Mouse (Mus musculus): ENCODE measurements around the gene Csrnp2.

Gene Csrnp2

DNA sequence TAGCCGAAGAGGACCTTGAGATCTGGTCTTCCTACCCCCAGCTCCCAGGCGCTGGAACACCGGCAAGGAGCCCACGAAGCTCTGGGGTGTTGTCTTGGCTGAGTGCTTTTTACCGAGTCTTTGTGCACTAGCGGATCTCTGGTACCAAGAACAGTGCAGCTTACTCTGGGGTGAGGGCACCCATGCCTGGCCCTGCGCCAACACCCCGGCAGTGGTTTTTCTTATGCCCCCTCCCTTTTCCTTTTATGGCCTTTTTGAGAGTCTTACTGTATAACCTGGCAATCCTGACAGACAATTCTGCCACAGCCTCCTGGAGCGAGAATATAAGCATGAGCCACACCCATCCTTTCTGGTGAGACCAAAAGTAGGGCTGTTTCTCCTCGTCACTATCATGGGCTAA lies 16.9 kb downstream of the Csrnp2 start:
- DNase-seq (ENCODE audit: low spot score in 2 of 2), result no peak

DNA sequence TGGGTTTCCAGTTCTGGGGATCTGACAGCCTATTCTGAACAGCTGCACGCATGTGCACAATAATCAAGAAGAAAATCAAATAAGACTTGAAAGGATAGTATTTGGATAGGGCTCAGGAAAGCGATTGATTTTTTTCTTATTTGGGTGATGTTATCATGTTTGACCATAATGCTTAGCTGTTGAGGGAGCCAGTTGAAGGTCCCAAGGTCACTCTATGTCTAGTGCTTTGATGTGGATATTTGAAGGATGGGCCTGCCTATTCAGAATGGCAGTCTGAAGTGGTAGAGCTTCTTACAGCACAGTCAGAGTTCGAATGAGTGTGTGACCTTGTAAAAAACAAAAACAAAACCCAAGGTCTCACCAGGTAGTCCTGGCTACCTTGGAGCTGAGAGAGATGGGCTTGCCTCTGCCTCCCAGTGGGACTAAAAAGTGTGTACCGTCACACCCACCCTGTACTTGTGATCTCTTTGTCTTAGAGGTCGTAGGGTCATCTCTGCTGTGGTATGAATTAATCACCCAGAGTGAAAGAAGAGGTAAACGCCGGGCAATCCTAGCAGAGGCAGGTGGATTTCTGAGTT lies 21.3 kb downstream of the Csrnp2 start:
- no peak for DNase-seq (ENCODE audit: low spot score in 2 of 2)

DNA sequence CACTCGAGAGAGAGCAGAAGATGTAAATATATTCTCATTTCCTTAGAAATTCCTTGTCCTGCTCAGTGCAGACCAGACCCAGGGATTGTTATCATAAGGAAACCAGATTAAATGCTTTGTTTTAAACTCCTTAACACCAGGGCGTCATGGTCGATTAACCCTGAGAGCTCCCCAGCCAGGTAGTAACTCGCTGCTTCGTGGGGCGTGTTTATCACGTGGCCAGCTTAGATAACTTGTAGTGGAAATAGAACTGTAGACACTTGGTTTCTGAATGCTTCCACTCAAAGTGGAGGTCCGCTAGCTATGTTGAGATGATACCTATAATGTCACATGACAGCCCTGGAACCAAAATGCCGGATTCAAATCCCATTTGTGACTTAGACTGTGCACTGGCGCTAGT lies 25.3 kb downstream of the Csrnp2 start:
- DNase-seq (ENCODE audit: low spot score in 2 of 2), result no peak

DNA sequence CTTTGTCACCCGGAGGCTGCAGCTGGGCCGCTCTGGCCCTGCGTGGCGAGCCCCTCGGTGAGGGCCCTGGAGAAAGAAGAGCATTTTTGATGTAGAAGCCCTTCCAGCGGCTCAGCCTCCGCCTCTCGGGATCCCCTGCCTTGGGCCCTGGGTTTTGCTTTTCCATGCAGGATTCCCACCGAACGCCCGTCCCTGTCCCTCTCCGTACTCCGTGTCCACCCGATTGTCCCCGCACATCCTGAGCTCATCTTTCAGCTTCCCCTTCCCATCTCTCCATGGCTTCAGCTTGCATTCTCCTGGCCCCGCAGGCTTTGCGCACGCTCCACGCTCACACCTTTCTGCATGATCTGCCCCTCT lies 26.1 kb downstream of the Csrnp2 start:
- no peak for DNase-seq (ENCODE audit: low spot score in 2 of 2)

DNA sequence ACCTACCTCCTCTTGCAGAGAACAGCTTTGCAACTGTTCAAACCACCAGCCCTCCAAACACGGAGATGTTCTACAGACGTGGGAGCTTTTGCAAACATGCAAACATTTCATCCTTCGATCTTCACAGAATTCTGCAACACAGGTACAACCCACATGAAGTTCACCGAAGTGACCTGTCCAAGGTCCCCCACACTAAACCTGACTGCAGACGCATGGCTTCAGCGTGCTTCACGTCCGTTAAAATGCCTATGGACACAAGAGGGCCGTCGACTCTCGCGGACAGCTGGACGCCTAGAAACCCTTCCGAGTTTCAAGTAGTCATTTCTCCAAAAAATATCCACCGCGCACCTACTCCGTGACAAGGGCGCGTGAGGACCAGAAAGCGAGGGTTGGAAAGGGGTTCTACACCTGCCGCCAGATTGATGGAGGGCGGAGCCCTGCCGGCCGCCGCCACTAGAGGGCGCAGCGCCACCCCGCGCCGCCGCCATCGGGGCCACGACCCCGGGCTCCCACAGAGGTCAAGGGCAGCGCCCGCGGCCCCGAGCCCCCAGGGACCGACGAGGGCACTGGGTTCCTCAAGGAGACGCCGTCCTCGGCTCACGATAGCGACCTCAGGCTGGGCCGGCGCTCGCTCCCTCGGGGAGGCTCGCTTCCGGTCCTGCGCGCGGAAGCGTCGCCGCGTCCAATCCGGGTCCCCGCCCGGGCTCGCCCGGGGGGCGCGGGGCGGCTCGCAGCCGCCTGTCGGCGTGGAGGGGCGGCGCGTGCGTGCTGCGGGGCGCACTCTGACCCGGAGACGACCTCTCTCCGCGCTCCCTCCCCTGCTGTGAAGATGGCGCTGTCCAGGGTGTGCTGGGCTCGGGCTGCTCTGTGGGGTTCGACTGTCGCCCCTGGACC lies 26.7 kb downstream of the Csrnp2 start, which contains the start of gene Letmd1:
Gene Letmd1, plus strand, starts transcription at position 729 of the 894 bp plus-strand sequence.
- peak; percentile 82 to 89 for DNase-seq (ENCODE audit: low spot score in 2 of 2)

DNA sequence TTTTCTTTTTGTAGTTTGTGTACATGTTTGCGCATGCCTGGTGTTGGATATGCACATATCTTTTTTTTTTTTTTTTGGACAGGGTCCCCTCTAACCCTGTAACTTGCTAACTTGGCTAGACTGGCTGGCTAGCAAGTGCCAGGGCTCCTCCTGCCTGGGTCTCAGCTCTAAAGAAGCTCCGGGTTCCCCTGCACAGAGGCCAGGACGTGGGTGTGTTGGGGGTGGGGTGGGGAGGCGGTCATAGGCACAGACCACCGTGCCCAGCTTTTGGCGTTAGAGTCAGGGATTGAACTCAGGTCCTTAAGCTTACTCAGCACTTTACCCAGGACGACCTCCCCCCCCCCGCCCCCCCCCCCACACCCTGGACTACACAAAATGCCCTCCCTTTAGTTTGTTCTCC lies 27.6 kb downstream of the Csrnp2 start:
- DNase-seq (ENCODE audit: low spot score in 2 of 2), result no peak

DNA sequence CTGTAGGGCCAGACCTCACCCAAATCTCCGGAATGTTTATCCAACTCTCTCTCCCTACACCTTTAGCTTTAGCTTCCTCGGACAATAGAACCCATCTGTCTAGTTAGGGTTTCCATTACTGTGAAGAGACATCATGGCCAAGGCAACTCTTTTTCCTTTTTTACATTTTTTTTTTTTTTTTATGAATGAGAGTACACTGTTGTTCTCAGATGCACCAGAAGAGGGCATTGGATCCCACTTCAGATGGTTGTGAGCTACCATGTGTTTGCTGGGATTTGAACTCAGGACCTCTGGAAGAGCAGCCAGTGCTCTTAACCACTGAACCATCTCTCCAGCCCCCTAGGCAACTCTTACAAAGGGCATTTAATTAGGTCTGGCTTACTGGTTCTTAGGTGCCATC lies 29.9 kb downstream of the Csrnp2 start:
- no peak for DNase-seq (ENCODE audit: low spot score in 2 of 2)

DNA sequence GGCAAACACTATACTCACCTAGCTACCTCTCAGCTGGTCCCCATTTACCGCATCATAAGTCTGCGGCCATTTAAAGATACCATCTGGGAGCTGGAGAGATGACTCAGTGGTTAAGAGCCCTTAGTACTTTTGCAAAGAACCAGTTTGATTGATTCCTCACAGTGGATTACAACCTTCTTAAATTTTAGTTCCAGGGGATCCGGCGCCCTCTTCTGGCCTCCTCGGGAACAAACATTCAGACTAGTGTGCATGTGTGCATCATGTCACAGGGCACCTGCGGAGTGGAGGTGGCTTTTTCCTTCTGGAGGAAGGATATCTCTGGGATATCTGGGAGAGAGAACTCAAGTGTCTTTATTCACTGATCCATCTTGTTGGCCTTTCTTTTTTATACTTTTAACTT lies 31.6 kb downstream of the Csrnp2 start:
- peak; percentile 59 to 77 for DNase-seq (ENCODE audit: low spot score in 2 of 2)

DNA sequence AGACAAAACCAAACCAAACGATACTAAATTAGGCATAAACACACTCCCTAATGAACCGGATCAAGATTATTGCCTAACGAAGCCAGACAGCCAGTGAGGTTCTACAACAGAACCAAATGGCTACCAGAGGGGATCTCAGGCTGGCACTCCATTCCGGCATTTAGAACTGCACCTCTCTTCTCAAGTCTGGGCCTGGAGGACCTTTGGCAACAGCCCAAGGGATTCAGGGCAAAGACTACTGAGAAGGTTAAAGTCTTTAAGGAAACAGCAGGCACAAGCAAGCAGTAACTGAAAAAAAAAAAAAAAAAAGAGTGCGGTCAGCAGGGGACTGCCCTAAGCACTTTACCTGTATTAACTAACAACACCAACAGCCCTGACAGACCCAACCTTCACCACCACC lies 33.2 kb downstream of the Csrnp2 start:
- DNase-seq (ENCODE audit: low spot score in 2 of 2), result no peak

DNA sequence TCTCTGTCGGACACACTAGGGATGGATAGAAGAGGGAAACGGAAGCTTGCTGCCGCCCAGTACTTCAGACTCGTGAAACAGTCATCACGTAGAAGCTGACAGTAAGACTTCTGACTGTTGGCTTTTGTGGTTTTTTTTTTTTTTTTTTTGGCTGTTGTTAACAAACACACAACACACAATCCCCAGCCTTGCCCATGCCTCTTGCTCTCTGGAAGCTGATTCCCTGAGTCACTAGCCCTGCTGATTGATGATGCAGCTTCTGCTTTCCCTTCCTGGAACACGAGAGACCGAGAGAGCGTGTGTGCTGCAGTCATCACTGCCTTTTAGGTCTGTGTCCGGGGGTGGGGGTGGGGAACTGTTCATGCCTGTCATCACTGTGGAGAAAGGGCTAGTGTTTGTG lies 33.6 kb downstream of the Csrnp2 start:
- no peak for DNase-seq (ENCODE audit: low spot score in 2 of 2)

DNA sequence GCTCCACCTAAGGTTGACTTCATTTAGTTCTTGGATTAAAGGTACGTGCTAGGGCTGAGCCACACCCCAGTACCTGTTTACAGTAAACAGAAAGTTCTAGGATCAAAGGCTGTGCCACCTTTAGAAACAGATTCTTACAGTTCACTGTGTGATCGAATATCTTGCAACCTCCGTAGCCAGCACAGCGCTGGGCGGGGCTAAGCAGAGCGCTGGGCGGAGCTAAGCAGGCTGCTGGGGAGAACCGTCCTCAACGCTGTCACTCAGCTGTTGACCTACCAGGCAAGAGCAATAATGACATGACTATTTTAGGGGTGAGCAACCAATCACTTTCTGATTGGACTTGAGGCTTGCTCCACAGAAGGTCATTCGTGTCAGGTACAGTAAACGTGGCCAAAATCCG lies 34.3 kb downstream of the Csrnp2 start:
- DNase-seq (ENCODE audit: low spot score in 2 of 2), result no peak

DNA sequence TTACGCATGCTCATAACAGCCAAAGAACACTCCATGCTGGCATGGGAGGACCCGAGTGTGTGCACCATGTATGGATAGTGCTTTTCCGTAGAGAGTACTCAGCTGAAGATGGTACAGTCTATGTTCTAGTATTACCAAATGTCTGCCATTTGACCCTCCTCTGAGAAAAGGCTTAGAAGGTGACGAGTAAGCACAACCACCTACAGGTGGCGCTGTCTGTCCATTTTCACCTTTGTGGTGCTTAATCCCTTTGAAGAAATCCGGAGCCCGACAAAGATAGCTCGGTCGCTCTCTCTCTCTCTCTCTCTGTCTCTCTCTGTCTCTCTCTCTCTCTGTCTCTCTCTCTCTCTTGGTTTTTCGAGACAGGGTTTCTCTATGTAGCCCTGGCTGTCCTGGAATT lies 37.2 kb downstream of the Csrnp2 start:
- peak in 1 of 2 experiments; percentile 52 for DNase-seq (ENCODE audit: low spot score in 2 of 2)

DNA sequence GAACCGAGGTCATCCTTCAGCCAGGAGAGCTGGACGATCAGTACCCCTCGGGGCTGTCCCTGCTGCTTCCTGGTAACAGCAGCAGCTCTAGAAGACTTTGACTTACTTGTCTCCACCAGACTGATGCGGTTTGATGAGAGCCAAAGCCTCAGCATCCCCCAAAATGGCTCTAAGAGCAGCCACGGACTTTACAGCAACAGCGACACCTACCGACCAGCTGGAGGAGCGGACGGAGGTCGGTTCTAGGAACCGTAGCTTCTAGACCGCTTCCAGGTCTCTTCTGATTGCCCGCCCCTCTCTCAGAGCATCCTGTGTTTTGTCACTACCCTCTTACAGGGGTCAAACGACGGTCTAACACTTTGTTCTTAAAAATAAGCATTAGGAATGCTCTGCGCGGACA lies 37.9 kb downstream of the Csrnp2 start:
- peak; percentile 55 to 76 for DNase-seq (ENCODE audit: low spot score in 2 of 2)

DNA sequence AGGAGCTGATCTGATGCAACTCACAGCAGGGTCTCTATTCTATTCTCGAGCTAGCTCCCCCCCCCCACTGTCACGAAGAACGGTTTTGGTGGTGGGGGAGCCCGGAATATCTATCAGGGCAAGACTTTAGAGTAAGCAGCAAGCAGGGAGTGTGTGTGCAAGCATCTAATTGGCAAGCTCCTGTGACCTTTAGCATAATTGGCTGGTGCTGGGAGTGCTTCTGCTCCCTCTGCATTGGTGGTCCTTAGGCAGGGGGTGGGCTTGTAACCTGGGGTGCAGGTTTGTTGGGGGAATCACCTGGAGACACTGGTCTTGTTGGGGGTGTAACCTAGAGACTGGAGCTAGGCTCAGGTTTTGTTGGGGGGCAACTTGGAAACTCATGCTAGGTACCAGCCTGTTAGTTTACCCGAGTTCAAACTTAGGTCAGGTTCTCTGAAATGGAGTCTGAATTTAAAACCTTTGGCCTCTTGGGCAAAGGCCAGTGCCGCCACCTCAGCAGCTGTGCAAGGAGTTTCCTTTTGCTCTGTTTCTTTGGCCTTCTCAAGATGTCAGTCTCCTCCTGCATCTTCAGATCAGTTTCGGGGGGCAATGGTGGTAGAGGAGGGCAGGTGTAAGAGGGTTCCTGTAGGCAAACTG lies 38.8 kb downstream of the Csrnp2 start:
- no peak for DNase-seq (ENCODE audit: low spot score in 2 of 2)

DNA sequence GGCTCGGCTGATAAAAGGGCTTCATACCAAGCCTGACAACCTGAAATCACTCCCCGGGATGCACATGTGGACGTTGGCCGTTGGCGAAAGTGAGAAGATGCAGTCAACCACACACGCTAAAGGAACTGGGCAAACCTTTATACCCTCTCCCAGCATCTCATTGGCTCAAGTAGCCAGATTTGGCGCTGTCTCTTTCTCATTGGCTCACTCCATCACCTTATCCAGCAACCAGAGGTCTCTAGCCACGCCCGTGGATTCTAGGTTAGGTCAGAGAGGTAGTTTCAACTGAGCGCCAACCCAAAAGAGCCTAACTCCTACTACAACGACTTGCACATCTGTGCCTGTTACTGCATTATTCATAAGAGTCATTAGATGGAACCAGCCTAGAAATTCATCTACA lies 42.8 kb downstream of the Csrnp2 start:
- no peak for DNase-seq (ENCODE audit: low spot score in 2 of 2)

DNA sequence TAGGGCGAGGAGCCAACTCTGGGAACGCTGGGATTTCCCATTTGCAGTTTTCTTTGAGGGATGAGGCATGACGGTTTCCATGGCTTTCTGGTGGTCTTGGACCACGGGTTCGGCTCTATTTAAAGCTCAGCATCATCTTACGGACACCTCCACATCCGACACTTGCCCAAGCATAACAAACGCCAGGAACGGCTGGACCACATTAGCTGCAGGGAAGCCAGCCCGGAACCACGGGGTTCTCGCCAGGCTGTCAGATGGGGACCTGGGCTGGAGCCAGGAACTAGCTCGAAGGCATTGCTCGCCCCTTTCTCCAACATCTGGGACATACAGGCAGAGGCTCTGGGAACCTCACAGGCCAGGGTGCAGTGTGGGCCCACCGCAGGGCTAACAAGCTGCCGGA lies 44.0 kb downstream of the Csrnp2 start:
- peak; percentile 37 to 69 for DNase-seq (ENCODE audit: low spot score in 2 of 2)

DNA sequence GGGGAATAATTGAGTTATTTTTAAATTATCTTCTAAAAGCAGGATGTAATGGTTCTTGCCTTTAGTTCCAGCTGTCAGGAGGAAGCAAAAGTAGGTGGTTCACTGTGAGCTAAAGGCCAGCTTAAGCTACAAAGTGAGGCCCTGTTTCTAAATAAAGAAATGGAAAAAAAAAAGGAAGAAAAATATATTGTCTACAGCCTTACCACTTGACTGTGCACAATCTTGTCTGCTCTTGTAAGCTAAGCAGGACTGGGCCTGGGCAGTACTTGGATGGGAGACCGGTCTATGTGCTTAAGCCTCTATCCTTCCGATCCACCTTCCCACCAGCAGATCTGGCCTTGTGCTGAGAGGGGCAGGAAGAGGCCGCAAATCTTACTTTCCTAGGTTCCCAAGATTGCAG lies 45.8 kb downstream of the Csrnp2 start:
- no peak for DNase-seq (ENCODE audit: low spot score in 2 of 2)

DNA sequence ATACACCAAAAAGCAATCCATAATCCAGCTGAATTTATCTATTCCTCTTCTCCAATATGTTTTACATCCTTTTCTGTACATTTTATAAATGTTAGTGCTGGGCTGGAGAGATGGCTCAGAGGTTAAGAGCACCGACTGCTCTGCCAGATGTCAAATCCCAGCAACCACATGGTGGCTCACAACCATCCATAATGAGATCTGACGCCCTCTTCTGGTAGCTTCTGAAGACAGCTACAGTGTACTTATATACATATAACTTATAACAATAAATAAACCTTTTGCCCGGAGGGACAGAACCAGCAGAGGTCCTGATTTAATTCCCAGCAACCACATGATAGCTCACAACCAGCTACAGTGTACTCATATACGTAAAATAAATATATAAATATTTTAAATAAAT lies 46.7 kb downstream of the Csrnp2 start:
- no peak for DNase-seq (ENCODE audit: low spot score in 2 of 2)

DNA sequence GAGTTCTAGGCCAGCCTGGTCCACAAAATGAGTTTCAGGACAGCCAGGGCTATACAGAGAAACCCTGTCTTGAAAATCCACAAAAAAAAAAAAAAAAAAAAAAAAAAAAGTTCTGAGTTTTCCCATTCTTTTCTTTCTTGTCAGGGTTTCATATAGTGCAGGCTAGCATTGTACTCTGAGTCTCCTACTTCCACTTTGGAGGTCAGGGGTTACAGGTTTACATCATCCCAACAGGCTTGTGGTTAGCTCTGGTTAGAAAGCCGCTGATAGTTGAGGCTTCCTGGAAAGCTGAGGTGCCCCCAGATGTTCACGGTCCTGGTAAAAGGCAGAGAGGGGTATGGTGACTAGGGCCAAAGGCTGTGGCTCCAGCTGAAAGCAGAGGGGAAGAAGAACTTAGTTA lies 48.4 kb downstream of the Csrnp2 start:
- no peak for DNase-seq (ENCODE audit: low spot score in 2 of 2)

DNA sequence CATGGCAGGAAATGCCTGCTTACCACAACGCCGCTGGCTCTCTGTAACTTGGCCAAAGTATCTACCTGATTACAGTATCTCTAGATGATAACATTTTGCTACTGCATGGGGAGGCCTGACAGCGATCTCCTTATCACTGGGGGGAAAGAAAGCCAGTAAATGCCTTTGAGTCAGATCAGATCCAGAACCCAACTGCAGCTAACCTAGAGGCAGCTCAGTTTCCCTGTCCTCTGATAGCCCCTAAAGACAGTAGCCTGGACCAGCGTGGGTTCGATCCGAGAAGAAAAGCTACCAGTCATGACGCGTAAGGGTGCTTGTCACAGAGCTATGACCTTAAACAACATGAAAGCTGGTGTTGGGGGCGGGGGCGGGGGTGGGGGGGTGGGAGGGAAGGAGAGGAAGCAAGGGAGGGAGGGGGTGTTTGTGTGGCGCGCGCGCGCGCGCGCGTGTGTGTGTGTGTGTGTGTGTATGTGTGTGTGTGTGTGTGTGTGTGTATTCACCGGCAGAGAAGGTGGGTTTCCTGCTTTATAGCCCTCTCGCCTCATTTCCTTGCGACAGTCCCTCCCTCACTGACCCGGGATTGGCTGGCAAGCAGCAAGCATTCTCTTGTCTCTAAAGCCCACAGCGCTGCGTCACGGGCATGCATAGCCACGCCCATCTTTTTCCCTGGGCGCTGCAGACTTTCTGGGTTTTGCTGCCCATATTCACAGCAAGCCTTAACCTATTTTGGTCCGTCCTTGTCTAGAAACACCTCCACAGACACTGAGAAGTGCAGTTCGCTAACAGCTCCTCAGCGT lies 52.0 kb downstream of the Csrnp2 start:
- peak; percentile 58 to 74 for DNase-seq (ENCODE audit: low spot score in 2 of 2)

DNA sequence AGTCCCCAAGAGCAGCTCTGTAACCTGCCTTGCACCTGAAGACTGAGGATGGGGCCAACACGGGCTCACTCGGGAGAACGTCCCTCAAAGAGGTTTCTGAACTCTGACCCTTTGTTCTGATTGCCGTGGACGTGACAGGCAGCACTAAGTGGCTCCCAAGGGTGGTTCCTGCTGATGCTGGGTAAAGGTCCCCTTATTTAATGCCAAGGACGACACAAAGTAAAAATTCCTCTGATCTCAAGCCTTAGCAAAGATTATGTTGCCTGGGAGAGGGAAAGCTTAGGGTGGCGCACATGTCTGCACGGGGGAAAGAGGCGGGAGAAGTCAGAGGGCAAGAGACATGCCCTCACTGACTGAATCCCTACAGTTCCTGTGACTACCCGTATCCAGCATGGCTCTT lies 58.8 kb downstream of the Csrnp2 start:
- no peak for DNase-seq (ENCODE audit: low spot score in 2 of 2)

DNA sequence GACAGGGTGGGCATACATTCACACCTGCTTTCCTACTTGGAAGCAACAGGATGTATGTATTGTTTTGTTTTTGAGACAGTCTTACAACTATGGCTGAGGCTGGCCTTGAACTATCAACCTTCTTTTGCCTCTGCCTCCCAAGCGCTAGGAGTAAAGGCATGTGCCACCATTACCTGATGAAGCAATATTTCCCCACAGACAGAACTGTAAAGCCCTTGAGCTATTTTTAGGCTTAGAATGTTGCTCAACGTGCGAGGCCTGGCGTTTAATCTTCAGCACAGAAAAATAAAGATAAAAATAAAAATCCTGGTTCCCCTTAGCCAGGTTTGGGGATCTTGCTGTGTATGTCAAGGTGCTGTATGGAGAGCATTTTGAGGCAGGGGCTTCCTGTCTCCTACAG lies 59.2 kb downstream of the Csrnp2 start:
- no peak for DNase-seq (ENCODE audit: low spot score in 2 of 2)
